Mouse (Mus musculus) midbrain, embryonic 13.5 days (tissue): ENCODE measurements around the gene Stra6. TPM values are rescaled to one million over a fixed set of nuclear protein-coding genes. Genes with fewer than 3 reads are reported as not detected.

Source experiments
- ATAC-seq: fragments of 200-750 bp; cut with Nextera tagmentation; 2 replicates; pipeline ENCODE4 v1.8.0; 2017; ENCODE audit warnings: mild to moderate bottlenecking, moderate TSS enrichment, moderate library complexity
- H3K27ac ChIP-seq: fragments of 300-500 bp; sonication (generic); 2 replicates; pipeline ENCODE4 v1.5.1; 2015; ENCODE audit warnings: inconsistent platforms, mild to moderate bottlenecking, moderate library complexity
- H3K27me3 ChIP-seq: fragments of 300-500 bp; sonication (generic); 2 replicates; pipeline ENCODE4 v1.6.1; 2015; ENCODE audit warnings: mild to moderate bottlenecking, inconsistent platforms
- H3K36me3 ChIP-seq: fragments of 300-500 bp; sonication (generic); 2 replicates; pipeline ENCODE4 v1.6.1; 2015; ENCODE audit warnings: mild to moderate bottlenecking, inconsistent platforms
- H3K4me1 ChIP-seq: fragments of 300-500 bp; sonication (generic); replicated peaks from 2 replicates; pipeline ENCODE4 v1.6.1; 2015; ENCODE audit warnings: inconsistent platforms
- H3K4me2 ChIP-seq: fragments of 300-500 bp; sonication (generic); replicated peaks from 2 replicates; pipeline ENCODE4 v1.6.1; 2015; ENCODE audit warnings: moderate library complexity, mild to moderate bottlenecking, inconsistent platforms
- H3K4me3 ChIP-seq: fragments of 300-500 bp; sonication (generic); replicated peaks from 2 replicates; pipeline ENCODE4 v1.5.1; 2015; ENCODE audit warnings: mild to moderate bottlenecking, inconsistent platforms
- H3K9ac ChIP-seq: fragments of 300-500 bp; sonication (generic); replicated peaks from 2 replicates; pipeline ENCODE4 v1.6.1; 2015; ENCODE audit warnings: mild to moderate bottlenecking, inconsistent platforms
- H3K9me3 ChIP-seq: fragments of 300-500 bp; sonication (generic); 2 replicates; pipeline ENCODE4 v1.6.1; 2016; ENCODE audit warnings: mild to moderate bottlenecking, inconsistent platforms
- WGBS: fragments of 180-500 bp; shearing (Covaris S2); methylation state at CpG from one replicate; pipeline ENCODE4 v1.1.7; 2015; 5-methylcytosine and 5-hydroxymethylcytosine counted together
- polyA plus RNA-seq: library from polyadenylated mRNA; unstranded; fragments of >200 nt; fragmentation: Nextera tagmentation; extraction: Ambion mirVana; gene quantifications from 2 replicates; pipeline ENCODE4 v1.2.1, GENCODE M21; 2015

The Stra6 gene
- polyA plus RNA-seq, 1 experiment from 2014 or later = 9.9 TPM

GRCm38 (mm10) chr9:58036961-58037360 is 26.6 kb upstream of the Stra6 start:
- H3K4me1 ChIP-seq = peaks cover 38% of the 10 kb centered on the region
- no peak overlapping the region for H3K27ac ChIP-seq
- no peak overlapping the region for H3K4me2 ChIP-seq
- peaks cover 19% of the 10 kb centered on the region for H3K27me3 ChIP-seq
- WGBS = 77% methylated on average over 4 of the region's 4 CpGs
- no peaks in the 10 kb centered on the region for H3K9me3 ChIP-seq
- ATAC-seq = no peak
- no peak overlapping the region for H3K9ac ChIP-seq
- H3K36me3 ChIP-seq = no peaks in the 10 kb centered on the region
- no peak overlapping the region for H3K4me3 ChIP-seq

- peaks cover 19% of the 10 kb centered on the region for H3K27me3 ChIP-seq
- WGBS = 18% methylated on average over 19 of the region's 19 CpGs
- H3K36me3 ChIP-seq = no peaks in the 10 kb centered on the region
- H3K4me1 ChIP-seq = peaks cover 55% of the 10 kb centered on the region
- peak; percentile 87 for ATAC-seq
- H3K4me3 ChIP-seq = no peak overlapping the region
- no peak overlapping the region for H3K9ac ChIP-seq
- no peaks in the 10 kb centered on the region for H3K9me3 ChIP-seq
- no peak overlapping the region for H3K27ac ChIP-seq
- no peak overlapping the region for H3K4me2 ChIP-seq
Observed at GRCm38 (mm10) chr9:58038500-58039168, 25.0 kb upstream of the Stra6 start.

DNA sequence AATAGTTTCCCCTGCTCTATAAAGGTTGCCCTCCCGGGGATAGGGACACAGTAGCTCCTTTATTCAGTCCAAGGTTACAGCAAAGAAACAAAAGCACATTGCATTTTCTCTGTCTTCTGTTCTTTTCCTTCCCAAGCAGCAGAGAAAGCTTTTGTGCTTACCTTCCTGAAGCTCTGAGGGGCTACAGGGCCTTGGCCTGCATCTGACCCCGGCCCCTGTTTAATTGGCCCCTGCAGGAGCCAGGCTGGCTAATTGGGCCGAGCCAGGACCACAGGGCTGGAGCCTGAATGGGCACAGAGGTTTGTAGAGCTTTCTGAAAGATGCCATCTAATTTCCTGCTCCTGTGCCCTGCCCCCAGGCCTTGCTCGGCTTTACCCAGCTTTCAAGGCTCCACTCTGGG is 22.6 kb upstream of the Stra6 start:
- H3K9ac ChIP-seq = peak overlapping the region; percentile 34; the same call in 1 of the 2 replicates
- H3K9me3 ChIP-seq = no peaks in the 10 kb centered on the region
- H3K4me3 ChIP-seq = no peak overlapping the region
- peaks cover 78% of the 10 kb centered on the region for H3K4me1 ChIP-seq
- WGBS = 30% methylated on average over 4 of the region's 4 CpGs
- no peak overlapping the region for H3K4me2 ChIP-seq
- H3K27me3 ChIP-seq = peaks cover 19% of the 10 kb centered on the region
- no peak for ATAC-seq
- H3K27ac ChIP-seq = peak overlapping the region; percentile 86
- no peaks in the 10 kb centered on the region for H3K36me3 ChIP-seq

GRCm38 (mm10) chr9:58042391-58042790 is 21.2 kb upstream of the Stra6 start:
- H3K27ac ChIP-seq = peak overlapping the region; percentile 86
- H3K9ac ChIP-seq = 0 out of 2 replicates have a peak overlapping the region, but pooled peaks have one; percentile 10
- no peak for ATAC-seq
- WGBS = 22% methylated on average over 10 of the region's 10 CpGs
- no peak overlapping the region for H3K4me3 ChIP-seq
- no peaks in the 10 kb centered on the region for H3K9me3 ChIP-seq
- no peaks in the 10 kb centered on the region for H3K36me3 ChIP-seq
- peaks cover 93% of the 10 kb centered on the region for H3K4me1 ChIP-seq
- H3K4me2 ChIP-seq = no peak overlapping the region
- peaks cover 12% of the 10 kb centered on the region for H3K27me3 ChIP-seq

- H3K27me3 ChIP-seq = 0 out of 2 replicates have a peak, but pooled peaks cover 3% of the 10 kb centered on the region
- no peak for ATAC-seq
- H3K9ac ChIP-seq = 0 out of 2 replicates have a peak overlapping the region, but pooled peaks have one; percentile 10
- WGBS = 69% methylated on average over 10 of the region's 10 CpGs
- no peaks in the 10 kb centered on the region for H3K36me3 ChIP-seq
- no peaks in the 10 kb centered on the region for H3K9me3 ChIP-seq
- peak overlapping the region; percentile 86 for H3K27ac ChIP-seq
- H3K4me3 ChIP-seq = no peak overlapping the region
- peaks cover 99% of the 10 kb centered on the region for H3K4me1 ChIP-seq
- H3K4me2 ChIP-seq = no peak overlapping the region
Observed at GRCm38 (mm10) chr9:58043496-58044017, 20.0 kb upstream of the Stra6 start.

DNA sequence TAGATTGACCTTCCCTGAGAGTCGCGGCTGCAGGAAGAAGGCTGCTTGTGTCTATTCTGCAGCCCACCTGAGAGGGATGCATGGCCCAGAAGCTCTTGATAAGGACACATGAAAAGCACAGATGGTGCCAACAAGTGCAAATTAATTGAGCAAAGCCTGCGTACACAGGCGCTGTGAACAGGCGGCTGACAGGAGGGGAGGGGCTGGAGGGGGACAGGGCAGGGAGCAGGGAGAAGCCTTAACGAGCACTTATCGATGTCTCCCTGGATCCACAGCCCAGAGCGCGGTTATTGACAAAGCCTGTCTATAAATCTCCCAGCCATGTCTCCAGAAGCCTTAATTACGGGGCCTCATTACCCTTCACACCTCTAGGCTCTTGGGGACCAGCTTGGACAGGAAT is 18.8 kb upstream of the Stra6 start:
- H3K4me1 ChIP-seq = peaks cover 99% of the 10 kb centered on the region
- no peaks in the 10 kb centered on the region for H3K9me3 ChIP-seq
- peak; percentile 44 for ATAC-seq
- 0 out of 2 replicates have a peak, but pooled peaks cover 3% of the 10 kb centered on the region for H3K27me3 ChIP-seq
- H3K36me3 ChIP-seq = no peaks in the 10 kb centered on the region
- WGBS = 18% methylated on average over 10 of the region's 10 CpGs
- 0 out of 2 replicates have a peak overlapping the region, but pooled peaks have one; percentile 15 for H3K9ac ChIP-seq
- peak overlapping the region; percentile 86 for H3K27ac ChIP-seq
- H3K4me2 ChIP-seq = no peak overlapping the region
- no peak overlapping the region for H3K4me3 ChIP-seq

DNA sequence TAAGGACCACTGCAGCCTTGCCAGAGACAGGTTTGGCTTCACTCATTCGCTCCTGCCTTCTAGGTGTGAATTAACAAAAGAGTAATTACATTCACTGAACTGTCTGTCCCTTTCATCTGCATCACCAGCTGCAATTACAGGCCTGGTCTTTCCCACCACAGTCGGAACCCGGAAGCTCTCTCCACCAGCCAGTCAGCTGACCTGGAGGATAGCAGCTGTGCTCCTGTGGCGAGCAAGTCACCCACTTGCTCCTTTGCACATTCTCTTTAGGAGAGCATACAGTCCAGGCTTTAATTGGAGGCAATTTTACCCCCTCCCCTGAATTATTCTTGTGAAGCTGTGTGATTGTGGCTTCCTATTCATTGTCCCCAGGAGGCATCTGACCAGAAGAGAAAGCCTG is 17.9 kb upstream of the Stra6 start:
- Histone ChIP-seq H3K36me3 (no peaks in the 10 kb centered on the region), H3K27ac (peak overlapping the region; percentile 86), H3K4me2 (no peak overlapping the region), H3K9ac (peak overlapping the region; percentile 15; the same call in 1 of the 2 replicates), H3K27me3 (peaks cover 9% of the 10 kb centered on the region; the same call in 1 of the 2 replicates), H3K4me1 (peaks cover 96% of the 10 kb centered on the region), H3K4me3 (no peak overlapping the region), H3K9me3 (no peaks in the 10 kb centered on the region)
- WGBS = 14% methylated on average over 4 of the region's 4 CpGs
- ATAC-seq = no peak

GRCm38 (mm10) chr9:58047061-58047460 is 16.5 kb upstream of the Stra6 start:
- peaks cover 92% of the 10 kb centered on the region for H3K4me1 ChIP-seq
- no peak overlapping the region for H3K4me2 ChIP-seq
- H3K9ac ChIP-seq = no peak overlapping the region
- H3K27me3 ChIP-seq = peaks cover 16% of the 10 kb centered on the region; the same call in 1 of the 2 replicates
- 90% methylated on average over 10 of the region's 10 CpGs for WGBS
- H3K27ac ChIP-seq = no peak overlapping the region
- no peaks in the 10 kb centered on the region for H3K36me3 ChIP-seq
- no peaks in the 10 kb centered on the region for H3K9me3 ChIP-seq
- no peak for ATAC-seq
- no peak overlapping the region for H3K4me3 ChIP-seq

DNA sequence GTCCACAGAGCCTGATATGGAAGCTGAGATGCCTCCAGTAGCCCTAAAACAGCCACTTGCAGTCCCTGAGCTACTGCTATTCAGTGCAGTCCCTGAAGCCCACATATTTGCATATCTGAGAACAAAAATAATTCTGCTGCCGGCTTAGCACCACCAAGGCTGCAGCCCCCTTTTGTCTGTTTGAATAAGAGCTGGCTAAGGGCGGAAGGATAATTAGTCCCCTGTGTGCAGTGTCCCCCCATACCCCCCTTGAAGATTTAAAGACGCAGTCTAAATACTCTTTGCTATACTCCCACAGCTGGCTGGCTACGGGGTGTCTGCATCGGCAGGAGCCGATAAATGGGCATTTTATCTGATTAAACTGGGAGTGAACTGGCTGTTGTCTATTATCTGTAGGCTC is 15.0 kb upstream of the Stra6 start:
- peak overlapping the region; percentile 53 for H3K9ac ChIP-seq
- H3K4me3 ChIP-seq = no peak overlapping the region
- WGBS = 2% methylated on average over 6 of the region's 6 CpGs
- peak; percentile 67 for ATAC-seq
- no peaks in the 10 kb centered on the region for H3K9me3 ChIP-seq
- no peaks in the 10 kb centered on the region for H3K36me3 ChIP-seq
- H3K4me1 ChIP-seq = peaks cover 91% of the 10 kb centered on the region
- peak overlapping the region; percentile 30 for H3K4me2 ChIP-seq
- peak overlapping the region; percentile 93 for H3K27ac ChIP-seq
- peaks cover 16% of the 10 kb centered on the region; the same call in 1 of the 2 replicates for H3K27me3 ChIP-seq

- Histone ChIP-seq H3K4me2 (peak overlapping the region; percentile 30), H3K4me1 (peaks cover 91% of the 10 kb centered on the region), H3K4me3 (no peak overlapping the region), H3K9ac (peak overlapping the region; percentile 53), H3K9me3 (no peaks in the 10 kb centered on the region), H3K27me3 (peaks cover 16% of the 10 kb centered on the region; the same call in 1 of the 2 replicates), H3K27ac (peak overlapping the region; percentile 93), H3K36me3 (no peaks in the 10 kb centered on the region)
- WGBS = 31% methylated on average over 6 of the region's 6 CpGs
- peak; percentile 34; the same call in 1 of the 2 replicates for ATAC-seq
Observed at GRCm38 (mm10) chr9:58049186-58049585, 14.4 kb upstream of the Stra6 start.

- no peak for ATAC-seq
- peak overlapping the region; percentile 93 for H3K27ac ChIP-seq
- 85% methylated on average over 7 of the region's 7 CpGs for WGBS
Observed at GRCm38 (mm10) chr9:58049861-58050260, 13.7 kb upstream of the Stra6 start.

GRCm38 (mm10) chr9:58051937-58052336 is 11.7 kb upstream of the Stra6 start:
- 20% methylated on average over 5 of the region's 5 CpGs for WGBS
- H3K4me1 ChIP-seq = peaks cover 84% of the 10 kb centered on the region

More at GRCm38 (mm10) chr9:58049861-58050260, 13.7 kb upstream of the Stra6 start:
- H3K36me3 ChIP-seq = no peaks in the 10 kb centered on the region
- H3K4me2 ChIP-seq = no peak overlapping the region
- peaks cover 91% of the 10 kb centered on the region for H3K4me1 ChIP-seq
- H3K4me3 ChIP-seq = no peak overlapping the region
- no peak overlapping the region for H3K9ac ChIP-seq
- H3K9me3 ChIP-seq = no peaks in the 10 kb centered on the region
- H3K27me3 ChIP-seq = peaks cover 16% of the 10 kb centered on the region; the same call in 1 of the 2 replicates

More at GRCm38 (mm10) chr9:58051937-58052336, 11.7 kb upstream of the Stra6 start:
- Histone ChIP-seq H3K4me3 (no peak overlapping the region), H3K9me3 (no peaks in the 10 kb centered on the region), H3K27me3 (peaks cover 15% of the 10 kb centered on the region; the same call in 1 of the 2 replicates), H3K4me2 (no peak overlapping the region), H3K36me3 (no peaks in the 10 kb centered on the region), H3K9ac (no peak overlapping the region), H3K27ac (peak overlapping the region; percentile 26)
- ATAC-seq = no peak
